Mouse (Mus musculus) thymus, adult 2 months (tissue): ENCODE data around the gene Syne2.

Experiments used
- CTCF ChIP-seq: fragments of 200-500 bp; IDR thresholded peaks from 2 replicates; pipeline ENCODE4 v1.5.1; 2012; ENCODE audit warnings: mild to moderate bottlenecking, control low read depth, low read length, moderate library complexity, borderline replicate concordance; ENCODE audit not compliant: control insufficient read depth, poor library complexity, insufficient read depth; ENCODE audit errors: extremely low read depth
- POLR2A ChIP-seq: fragments of 200-500 bp; IDR thresholded peaks from 2 replicates; pipeline ENCODE4 v1.6.1; 2012; ENCODE audit warnings: mild to moderate bottlenecking, low read length, control low read depth, moderate library complexity; ENCODE audit not compliant: control insufficient read depth, poor library complexity, insufficient read depth; ENCODE audit errors: extremely low read depth

DNA sequence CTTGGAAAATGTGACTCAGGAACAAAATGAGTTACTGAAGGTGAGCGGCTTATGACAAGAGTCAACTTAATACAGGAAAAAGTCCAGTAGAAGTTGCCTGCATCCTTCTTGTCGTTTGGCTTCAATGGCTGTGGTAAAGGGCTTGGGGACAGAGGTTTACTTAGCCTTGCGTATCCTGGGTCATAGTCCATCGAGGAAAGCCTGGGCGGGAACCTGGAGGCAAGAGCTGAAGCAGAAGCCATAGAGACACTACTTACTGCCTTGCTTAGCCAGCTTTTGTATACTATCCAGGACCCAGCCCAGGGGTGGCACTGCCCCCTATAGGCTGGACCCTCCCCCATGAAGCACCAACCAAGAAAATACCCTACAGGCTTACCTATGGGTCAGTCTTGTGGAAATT is 179.6 kb downstream of the Syne2 start:
- no peak for TF ChIP-seq POLR2A
- no peak for TF ChIP-seq CTCF
